Mouse (Mus musculus) adrenal gland, adult (tissue): ENCODE results near the gene Plxnd1.

Experiments
- DNase-seq, 2 experiments: peaks; one replicate each; pipeline ENCODE4 v3.0.0; 2022 to 2023; ENCODE audit warnings: low spot score in 1 of 2; ENCODE audit not compliant: inconsistent age in 2 of 2

The Plxnd1 gene

GRCm38 (mm10) chr6:115983306-115984038 lies 11.3 kb downstream of the Plxnd1 start:
- DNase-seq: peak; percentile 61 to 78

GRCm38 (mm10) chr6:115982889-115983288 lies 11.9 kb downstream of the Plxnd1 start:
- DNase-seq: peak in 1 of 2 experiments; percentile 83

- DNase-seq: no peak
Measured at GRCm38 (mm10) chr6:115978596-115978995, 16.2 kb downstream of the Plxnd1 start.

- peak; percentile 68 to 82 for DNase-seq
Measured at GRCm38 (mm10) chr6:115977810-115978209, 17.0 kb downstream of the Plxnd1 start.

- peak; percentile 84 to 94 for DNase-seq
Measured at GRCm38 (mm10) chr6:115975606-115976005, 19.2 kb downstream of the Plxnd1 start.

GRCm38 (mm10) chr6:115973881-115974662 lies 20.7 kb downstream of the Plxnd1 start:
- peak in 1 of 2 experiments; percentile 66 for DNase-seq

- no peak for DNase-seq
Measured at GRCm38 (mm10) chr6:115973139-115973875, 21.5 kb downstream of the Plxnd1 start.

GRCm38 (mm10) chr6:115972083-115972764 lies 22.6 kb downstream of the Plxnd1 start:
- no peak for DNase-seq

GRCm38 (mm10) chr6:115971273-115972060 lies 23.3 kb downstream of the Plxnd1 start:
- no peak for DNase-seq

- no peak for DNase-seq
Measured at GRCm38 (mm10) chr6:115969952-115970351, 24.9 kb downstream of the Plxnd1 start.

GRCm38 (mm10) chr6:115969103-115969502 lies 25.7 kb downstream of the Plxnd1 start:
- no peak for DNase-seq

GRCm38 (mm10) chr6:115968700-115969099 lies 26.1 kb downstream of the Plxnd1 start:
- DNase-seq: no peak

GRCm38 (mm10) chr6:115968086-115968485 lies 26.7 kb downstream of the Plxnd1 start:
- DNase-seq: no peak

GRCm38 (mm10) chr6:115967291-115967880 lies 27.4 kb downstream of the Plxnd1 start:
- DNase-seq: no peak

GRCm38 (mm10) chr6:115966227-115966966 lies 28.4 kb downstream of the Plxnd1 start:
- no peak for DNase-seq

GRCm38 (mm10) chr6:115963656-115964055 lies 31.1 kb downstream of the Plxnd1 start:
- DNase-seq: peak in 1 of 2 experiments; percentile 43

GRCm38 (mm10) chr6:115962439-115963085 lies 32.2 kb downstream of the Plxnd1 start:
- DNase-seq: peak in 1 of 2 experiments; percentile 38

GRCm38 (mm10) chr6:115961743-115962142 lies 33.1 kb downstream of the Plxnd1 start:
- no peak for DNase-seq
